Mouse (Mus musculus): ENCODE measurements around the gene Sh2d1b1. TPM values are rescaled to one million over a fixed set of nuclear protein-coding genes. Genes with fewer than 3 reads are reported as not detected.

Sh2d1b1 gene
- polyA plus RNA-seq, 1 experiment from 2014 or later: 0.25 TPM

Other genes starting within 250 kb of the Sh2d1b1 start
- gene Ddr2, start 166.6 kb upstream of the Sh2d1b1 start, polyA plus RNA-seq (2015; fragmentation: Nextera tagmentation; extraction: Ambion mirVana): 1.1 and 1.3 TPM in 2 replicates
- 27.3 and 31.7 TPM in 2 replicates for gene Uap1, start 102.4 kb upstream of the Sh2d1b1 start, polyA plus RNA-seq (2015; fragmentation: Nextera tagmentation; extraction: Ambion mirVana)
- 5.5 and 6.0 TPM in 2 replicates for gene Uhmk1, start 61.9 kb upstream of the Sh2d1b1 start, polyA plus RNA-seq (2015; fragmentation: Nextera tagmentation; extraction: Ambion mirVana)
- gene Sh2d1b2, start 44.6 kb upstream of the Sh2d1b1 start, polyA plus RNA-seq (2015; fragmentation: Nextera tagmentation; extraction: Ambion mirVana): not detected in 2 replicates
- gene Gm7694, start 29.0 kb downstream of the Sh2d1b1 start, polyA plus RNA-seq (2015; fragmentation: Nextera tagmentation; extraction: Ambion mirVana): 1.8 and 2.4 TPM in 2 replicates
- gene Spata46, start 31.5 kb downstream of the Sh2d1b1 start, polyA plus RNA-seq (2015; fragmentation: Nextera tagmentation; extraction: Ambion mirVana): 0.56 and 0.71 TPM in 2 replicates

Data from liver, embryonic 16.5 days (tissue).